Mouse (Mus musculus): ENCODE measurements at regions not wholly inside any gene's neighbourhood (a gene's known extent, or its start where the extent isn't known, plus 50 kb on each side); places are given as distances from the start of the nearest gene placed in this dataset.

GRCm38 (mm10) chr10:53464581-53464980 lies 84.8 kb upstream of the Cep85l start:
- TF ChIP-seq CTCF (IDR thresholded peaks at IDR 0.05; ENCODE audit: borderline replicate concordance, insufficient read depth, low read depth, low read length) = no peak
- no peak for TF ChIP-seq POLR2A (IDR thresholded peaks at IDR 0.05; ENCODE audit: borderline replicate concordance, insufficient read depth, low read length)

All from cerebellum, adult 2 months (tissue).